Mouse (Mus musculus): Measurements from ENCODE around the gene Hspa5.
A peak's percentile ranks its signal among the peaks of the same experiment; 100 is the strongest.
"Not testable (repeated sequence)": the region's sequence is repeated elsewhere in the genome, so short reads cannot be mapped to it uniquely, and the experiment has no call there.

The Hspa5 gene

GRCm38 (mm10) chr2:34808057-34808456 lies 36.3 kb downstream of the Hspa5 start:
- no peak for DNase-seq (ENCODE audit: low spot score)

GRCm38 (mm10) chr2:34809568-34809967 lies 37.8 kb downstream of the Hspa5 start:
- DNase-seq (ENCODE audit: low spot score) = no peak

GRCm38 (mm10) chr2:34810775-34811174 lies 39.0 kb downstream of the Hspa5 start:
- DNase-seq (ENCODE audit: low spot score) = no peak

GRCm38 (mm10) chr2:34812706-34813105 lies 40.9 kb downstream of the Hspa5 start:
- no peak for DNase-seq (ENCODE audit: low spot score)

GRCm38 (mm10) chr2:34815893-34816292 lies 44.1 kb downstream of the Hspa5 start:
- not testable (repeated sequence) for DNase-seq (ENCODE audit: low spot score)

- DNase-seq (ENCODE audit: low spot score) = no peak
Measured at GRCm38 (mm10) chr2:34818492-34818891, 46.7 kb downstream of the Hspa5 start.

- DNase-seq (ENCODE audit: low spot score) = peak; percentile 95
Measured at GRCm38 (mm10) chr2:34825827-34826459, 54.2 kb downstream of the Hspa5 start, which contains the start of gene Fbxw2. Fbxw2 (minus strand) TSS chr2:34826311.

GRCm38 (mm10) chr2:34826460-34827231 lies 54.9 kb downstream of the Hspa5 start:
- DNase-seq (ENCODE audit: low spot score) = no peak

Data from MN1 (cell line).